Mouse (Mus musculus): ENCODE results near the gene D11Wsu47e.

D11Wsu47e gene

GRCm38 (mm10) chr11:113709272-113709671, 25.1 kb downstream of the D11Wsu47e start:
- no peak for DNase-seq

DNA sequence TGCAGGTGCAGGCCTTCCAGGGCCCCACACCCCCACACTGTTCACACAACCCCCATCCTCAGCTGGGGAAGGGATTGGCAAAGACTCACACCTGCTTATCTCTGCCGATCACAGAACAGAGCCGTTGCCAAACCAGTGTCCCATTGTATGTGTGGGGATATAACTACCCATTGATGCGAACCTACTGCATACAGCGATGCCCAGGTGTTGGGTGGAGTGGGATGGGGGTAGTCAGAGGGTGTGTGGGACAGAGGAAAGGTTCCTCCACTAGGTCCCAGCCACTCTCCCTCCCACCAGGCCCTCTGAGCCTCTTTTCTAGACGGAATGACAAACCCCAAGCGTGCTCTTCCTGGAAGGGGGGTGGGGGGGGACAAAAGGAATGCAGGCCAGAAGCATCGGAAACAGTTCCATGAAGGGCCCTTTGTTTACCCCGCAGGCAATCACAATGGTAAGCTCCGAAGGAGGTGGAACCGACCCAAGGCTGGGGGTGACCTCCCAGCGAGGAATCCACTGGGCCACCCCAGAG, 25.6 kb downstream of the D11Wsu47e start, which contains the start of gene Cpsf4l:
Gene Cpsf4l (minus strand): TSS at position 287 of the 526 bp plus-strand sequence.
- DNase-seq = no peak

DNA sequence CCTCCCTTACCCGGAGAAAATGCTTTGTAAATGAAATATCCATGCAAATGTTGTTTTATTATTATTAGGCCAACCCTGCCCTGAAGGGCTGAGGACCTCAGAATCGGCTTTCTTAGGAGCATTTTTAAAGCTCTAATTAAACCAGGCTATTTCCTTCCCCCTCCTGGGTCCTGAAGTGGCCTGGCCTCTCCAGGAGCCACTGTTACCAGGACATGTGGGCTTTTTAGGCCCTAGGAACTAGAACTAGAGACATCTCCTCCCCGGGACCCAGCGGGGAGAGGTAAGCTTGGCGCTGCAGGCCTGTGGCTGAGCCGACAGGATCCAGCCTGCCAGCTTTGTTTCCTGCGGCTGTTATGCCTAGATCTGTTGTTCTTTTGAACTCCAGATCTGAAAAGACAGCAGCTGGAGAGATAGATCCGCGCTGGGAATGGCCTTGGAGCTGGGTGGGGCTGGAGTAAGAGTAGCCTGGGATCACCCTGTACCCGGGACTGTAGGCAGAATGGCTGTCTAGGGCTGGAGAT, 26.1 kb downstream of the D11Wsu47e start:
- DNase-seq = no peak

GRCm38 (mm10) chr11:113711061-113711460, 26.8 kb downstream of the D11Wsu47e start:
- no peak for DNase-seq

DNA sequence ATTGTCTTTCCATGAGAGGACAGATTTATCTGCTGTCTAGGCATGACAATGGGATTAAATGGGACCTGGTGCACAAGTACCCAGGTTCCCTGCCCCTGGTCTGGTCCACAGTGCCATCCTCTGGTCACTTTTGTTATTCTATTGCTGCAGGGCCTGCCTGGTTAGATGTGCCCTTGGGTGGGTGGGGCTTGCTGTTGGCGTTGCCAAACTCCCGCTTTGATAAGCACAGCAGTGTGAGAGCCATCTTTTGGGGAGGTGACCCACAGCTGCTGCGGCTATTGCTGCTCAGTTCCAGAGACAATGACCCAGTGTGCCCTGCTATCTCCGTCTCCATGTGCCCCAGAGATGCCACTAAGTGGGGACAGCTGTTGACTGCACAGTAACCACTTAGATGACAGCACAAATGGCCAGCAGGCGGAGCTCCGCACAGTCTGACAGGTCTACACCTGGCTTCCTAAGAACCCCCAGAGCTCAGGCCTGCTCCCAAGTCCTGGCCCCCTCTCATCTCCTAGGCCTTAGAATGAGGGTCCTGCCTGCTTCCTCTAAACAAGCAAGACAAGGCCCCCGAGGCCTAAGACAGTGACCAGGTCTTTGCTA, 31.0 kb downstream of the D11Wsu47e start:
- DNase-seq = no peak

- DNase-seq = no peak
These were observed 31.9 kb downstream of the D11Wsu47e start for GRCm38 (mm10) chr11:113716132-113716531.

DNA sequence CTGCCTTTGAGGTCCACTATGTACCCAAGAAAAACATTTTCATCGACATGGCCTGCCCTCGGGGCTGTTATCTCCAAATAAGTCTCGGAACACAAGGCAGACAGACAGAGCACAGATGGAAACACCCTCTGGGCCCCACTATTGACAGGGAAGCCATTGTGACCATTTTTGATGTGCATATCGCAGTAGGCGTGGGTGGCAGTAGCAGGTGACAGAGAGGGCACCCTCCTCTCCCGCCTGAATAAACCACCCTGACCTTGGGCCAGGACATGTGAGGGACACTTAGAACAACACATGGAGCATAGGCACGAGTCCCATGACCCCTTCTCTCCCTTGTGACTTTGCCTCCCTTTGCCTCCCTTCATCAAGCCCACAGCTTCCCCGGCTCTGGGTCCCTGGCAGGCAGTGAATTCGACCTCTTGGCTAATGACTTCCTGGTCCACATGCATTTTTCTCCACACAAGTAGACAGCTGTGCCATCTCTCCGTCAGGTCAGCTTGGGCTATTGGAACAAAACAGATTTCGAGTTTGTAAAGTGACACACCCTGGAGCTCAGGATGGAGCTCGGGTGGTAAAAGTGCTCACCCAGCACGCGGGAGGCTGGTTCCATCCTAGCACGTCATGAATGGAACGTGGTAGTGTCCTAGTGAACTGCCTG, 33.7 kb downstream of the D11Wsu47e start:
- DNase-seq = peak; percentile 91

GRCm38 (mm10) chr11:113722405-113723090, 38.3 kb downstream of the D11Wsu47e start:
- peak; percentile 92 for DNase-seq

- DNase-seq = peak; percentile 97
These were observed 41.2 kb downstream of the D11Wsu47e start for GRCm38 (mm10) chr11:113725235-113726048.

- peak; percentile 93 for DNase-seq
These were observed 43.0 kb downstream of the D11Wsu47e start for GRCm38 (mm10) chr11:113726994-113727888.

DNA sequence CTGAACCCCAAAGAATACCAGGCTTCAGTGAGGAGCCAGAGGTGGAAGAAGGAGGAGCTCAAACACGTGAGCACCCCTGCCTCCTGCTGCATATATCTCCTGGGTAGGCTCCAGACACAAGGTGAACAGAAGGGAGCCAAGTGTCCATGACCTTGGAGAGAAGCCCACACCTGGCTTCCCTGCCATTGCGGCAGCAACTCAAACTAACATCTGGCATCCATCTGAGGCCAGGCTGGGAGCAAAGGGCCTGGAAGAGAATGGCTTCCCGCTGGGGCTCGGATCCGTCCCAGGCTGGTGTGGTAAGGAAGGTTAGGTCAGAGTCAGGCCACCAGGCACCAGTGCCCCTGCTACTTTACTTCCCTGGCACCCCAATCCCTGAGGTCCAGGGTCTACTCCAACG, 43.8 kb downstream of the D11Wsu47e start:
- peak; percentile 89 for DNase-seq

GRCm38 (mm10) chr11:113729239-113729638, 45.0 kb downstream of the D11Wsu47e start:
- peak; percentile 95 for DNase-seq

GRCm38 (mm10) chr11:113729917-113730316, 45.7 kb downstream of the D11Wsu47e start:
- DNase-seq = peak; percentile 93

DNA sequence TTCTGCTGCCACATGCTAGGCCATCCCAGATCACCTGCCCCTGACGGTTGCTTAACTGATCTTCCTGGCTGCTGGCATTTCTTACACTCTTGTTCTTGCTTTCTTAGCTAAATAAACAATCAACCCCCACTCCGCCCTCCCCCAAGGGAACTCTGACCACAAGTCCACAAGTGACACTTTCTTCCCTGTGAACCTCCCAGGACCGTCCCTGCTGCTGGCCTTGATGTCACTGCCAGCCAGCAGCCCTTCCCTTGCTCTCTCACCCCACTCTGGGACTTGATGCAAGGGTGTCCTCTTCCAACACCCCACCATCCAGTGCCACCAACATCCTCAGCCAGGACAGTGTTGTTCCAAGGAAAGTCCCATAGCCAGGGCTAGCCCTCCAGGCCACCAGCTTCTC, 46.7 kb downstream of the D11Wsu47e start:
- DNase-seq = no peak

GRCm38 (mm10) chr11:113731945-113732612, 47.9 kb downstream of the D11Wsu47e start:
- DNase-seq = no peak

GRCm38 (mm10) chr11:113733631-113734364, 49.6 kb downstream of the D11Wsu47e start:
- DNase-seq = peak; percentile 96

DNA sequence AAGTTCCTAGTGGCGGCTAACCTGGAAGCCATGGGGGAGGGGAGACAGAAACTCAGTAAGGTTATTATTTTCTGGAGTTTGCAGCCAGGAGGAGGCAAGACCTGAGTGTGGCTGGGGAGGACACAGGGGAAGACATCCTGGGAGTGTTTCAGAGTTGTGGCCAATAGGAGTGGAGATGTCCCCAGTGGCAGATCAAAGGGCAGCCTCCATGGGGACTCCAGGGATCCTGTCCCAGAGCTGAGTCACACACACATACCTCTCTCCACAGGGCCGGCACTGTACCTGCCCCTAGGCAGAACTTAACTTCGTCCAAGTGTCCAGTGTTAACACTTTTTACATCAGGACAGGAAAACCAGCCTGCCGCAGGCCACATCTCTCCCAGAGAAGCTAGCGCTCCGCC, 50.9 kb downstream of the D11Wsu47e start:
- peak; percentile 90 for DNase-seq

DNA sequence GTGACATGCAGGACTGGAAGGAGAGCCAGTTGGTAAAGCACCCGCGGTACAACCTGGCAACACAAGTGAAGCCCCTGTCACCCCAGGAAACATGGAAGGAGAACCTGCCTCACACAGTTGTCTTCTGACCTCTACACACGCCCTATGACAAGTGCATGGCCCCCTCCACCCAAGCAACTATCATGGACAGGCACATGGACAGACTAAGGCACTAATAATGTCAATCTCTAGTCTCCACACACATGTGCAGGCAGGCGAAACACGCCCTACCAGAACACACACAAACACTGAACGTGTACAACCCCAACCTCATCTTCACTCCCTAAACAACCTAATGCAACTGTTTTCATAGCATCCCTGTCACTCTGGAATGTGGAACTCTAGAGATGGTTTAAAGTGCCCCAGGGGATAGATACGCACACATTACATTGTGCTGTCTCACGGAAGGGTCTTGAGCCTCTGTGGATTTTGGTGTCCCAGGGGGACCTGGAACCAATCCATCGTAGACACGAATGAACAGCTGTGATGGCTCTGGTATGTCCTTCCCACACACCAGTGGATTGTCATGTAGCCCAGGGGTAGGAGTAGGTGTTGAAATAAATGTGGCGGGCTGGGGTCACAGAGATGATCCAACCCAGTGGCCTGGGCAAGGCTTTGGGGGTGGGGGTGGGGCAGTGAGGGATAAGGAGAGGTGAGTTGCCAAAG, 52.8 kb downstream of the D11Wsu47e start:
- DNase-seq = peak; percentile 91

- peak; percentile 91 for DNase-seq
These were observed 53.3 kb downstream of the D11Wsu47e start for GRCm38 (mm10) chr11:113737553-113737854.

DNA sequence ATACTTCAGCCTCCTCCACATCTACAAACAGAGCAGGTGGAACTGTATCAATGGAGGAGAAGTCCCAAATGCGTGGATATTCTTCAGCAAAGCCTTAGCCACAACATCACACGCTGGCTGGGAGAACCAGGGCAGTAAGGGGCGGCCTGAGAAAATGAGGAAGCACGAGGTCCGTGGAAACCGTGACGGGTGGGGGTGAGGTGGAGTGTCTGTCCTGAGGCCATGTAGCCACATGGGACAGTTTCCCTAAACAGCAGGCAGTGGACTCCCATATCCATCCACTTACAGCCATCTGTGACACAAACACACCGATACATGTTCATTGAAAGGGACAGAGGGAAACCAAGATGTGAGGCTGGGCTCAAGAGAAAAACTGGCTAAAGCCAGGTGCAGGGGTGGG, 53.7 kb downstream of the D11Wsu47e start:
- DNase-seq = peak; percentile 92

All from heart, adult 11 months (tissue).